In genomic region chr6:72990206-72990605, GRCm38 (mm10) we compare ENCODE assay signal across 17 mouse cellular contexts. TPM values are rescaled to one million over a fixed set of nuclear protein-coding genes. Genes with fewer than 3 reads are reported as not detected.
DNase-seq lines count a peak whose midpoint lies in the region; ATAC-seq and TF ChIP-seq lines count a peak whose summit lies in the region.
"Had no signal": no experiment of that assay in that cellular context is flagged by ENCODE, and none has a peak within 500 bp of the region (broad histone marks: within the 10 kb centered on the region; RNA-seq: fewer than 3 reads in every experiment).

No protein-coding gene starts in this region.

- peak overlapping the region; percentile 71; the same call in 1 of the 2 replicates for H3K27ac ChIP-seq in bone marrow, adult 2 months (ENCODE audit: control insufficient read depth, insufficient read depth, low read depth, low read length, poor library complexity)
- peak overlapping the region; percentile 22; the same call in 1 of the 2 replicates for H3K27ac ChIP-seq in stomach, embryonic 16.5 days (ENCODE audit: low read length)
- no peak overlapping the region for H3K27ac ChIP-seq in intestine, embryonic 16.5 days (ENCODE audit: low read length)
- H3K27ac ChIP-seq in intestine, postnatal 0 days (ENCODE audit: low read depth, low read length) = no peak overlapping the region
- H3K27ac ChIP-seq: heart, embryonic 10.5 days; hindbrain, postnatal 0 days; kidney, embryonic 15.5 days; liver, embryonic 12.5 days; lung, embryonic 15.5 days; stomach, embryonic 15.5 days had no signal

- no peaks in the 10 kb centered on the region for H3K36me3 ChIP-seq in stomach, embryonic 16.5 days (ENCODE audit: control insufficient read depth, insufficient read depth, low read length)
- H3K36me3 ChIP-seq in intestine, embryonic 16.5 days (ENCODE audit: control insufficient read depth, insufficient read depth, low read length) = no peaks in the 10 kb centered on the region
- no peaks in the 10 kb centered on the region for H3K36me3 ChIP-seq in intestine, postnatal 0 days (ENCODE audit: control insufficient read depth, insufficient read depth)
- H3K36me3 ChIP-seq: heart, embryonic 10.5 days; kidney, embryonic 15.5 days; liver, embryonic 12.5 days; lung, embryonic 15.5 days; stomach, embryonic 15.5 days had no signal

- whole genome bisulfite sequencing in bone marrow, adult 2 months = 20% methylated on average over 5 of the region's 5 CpGs
- WGBS in stomach, embryonic 16.5 days = 63% methylated on average over 5 of the region's 5 CpGs
- WGBS in intestine, embryonic 16.5 days = 75% methylated on average over 5 of the region's 5 CpGs
- 69% methylated on average over 5 of the region's 5 CpGs for WGBS in intestine, postnatal 0 days

- H3K4me2 ChIP-seq in stomach, embryonic 16.5 days (ENCODE audit: low read depth, low read length) = no peak overlapping the region
- H3K4me2 ChIP-seq in intestine, embryonic 16.5 days (ENCODE audit: low read depth, low read length) = no peak overlapping the region
- no peak overlapping the region for H3K4me2 ChIP-seq in intestine, postnatal 0 days (replicated peaks; ENCODE audit: low read depth)
- H3K4me2 ChIP-seq: kidney, embryonic 15.5 days; liver, embryonic 12.5 days; lung, embryonic 15.5 days; stomach, embryonic 15.5 days had no signal

- no peak overlapping the region for H3K9ac ChIP-seq in stomach, embryonic 16.5 days (ENCODE audit: low read length)
- no peak overlapping the region for H3K9ac ChIP-seq in intestine, embryonic 16.5 days (ENCODE audit: low read depth, low read length)
- no peak overlapping the region for H3K9ac ChIP-seq in intestine, postnatal 0 days (ENCODE audit: low read depth, low read length)
- H3K9ac ChIP-seq: forebrain, postnatal 0 days; kidney, embryonic 15.5 days; liver, embryonic 12.5 days; lung, embryonic 15.5 days; stomach, embryonic 15.5 days had no signal

- no peak for TF ChIP-seq CTCF in bone marrow, adult 2 months (IDR thresholded peaks at IDR 0.05; ENCODE audit: control insufficient read depth, insufficient read depth, low read length)
- TF ChIP-seq CTCF in intestine, postnatal 0 days (IDR thresholded peaks at IDR 0.05; ENCODE audit: low read depth) = no peak

- peaks cover 6% of the 10 kb centered on the region for H3K4me1 ChIP-seq in bone marrow, adult 2 months (ENCODE audit: control insufficient read depth, insufficient read depth, low read length)
- H3K4me1 ChIP-seq in stomach, embryonic 16.5 days (ENCODE audit: control insufficient read depth, insufficient read depth, low read length) = peaks cover 13% of the 10 kb centered on the region; the same call in 1 of the 2 replicates
- H3K4me1 ChIP-seq in intestine, embryonic 16.5 days (ENCODE audit: control insufficient read depth, insufficient read depth, low read length) = peaks cover 13% of the 10 kb centered on the region; the same call in 1 of the 2 replicates
- peaks cover 7% of the 10 kb centered on the region for H3K4me1 ChIP-seq in intestine, postnatal 0 days (replicated peaks; ENCODE audit: control insufficient read depth, insufficient read depth, low read length)

- no peak for TF ChIP-seq POLR2A in bone marrow, adult 2 months (IDR thresholded peaks at IDR 0.05; ENCODE audit: borderline replicate concordance, control insufficient read depth, low read depth, low read length)

- no peak overlapping the region for H3K4me3 ChIP-seq in bone marrow, adult 2 months (replicated peaks; ENCODE audit: control insufficient read depth, low read depth, low read length)
- no peak overlapping the region for H3K4me3 ChIP-seq in stomach, embryonic 16.5 days (replicated peaks; ENCODE audit: low read length)
- H3K4me3 ChIP-seq in intestine, embryonic 16.5 days (ENCODE audit: low read length) = no peak overlapping the region
- H3K4me3 ChIP-seq in intestine, postnatal 0 days (ENCODE audit: low read depth, low read length) = no peak overlapping the region
- H3K4me3 ChIP-seq: heart, embryonic 10.5 days; kidney, embryonic 15.5 days; liver, embryonic 12.5 days; lung, embryonic 15.5 days; stomach, embryonic 15.5 days had no signal

- no peaks in the 10 kb centered on the region for H3K27me3 ChIP-seq in stomach, embryonic 16.5 days (ENCODE audit: control insufficient read depth, insufficient read depth, low read length)
- no peaks in the 10 kb centered on the region for H3K27me3 ChIP-seq in intestine, embryonic 16.5 days (replicated peaks; ENCODE audit: control insufficient read depth, insufficient read depth, low read length)
- H3K27me3 ChIP-seq in intestine, postnatal 0 days (replicated peaks; ENCODE audit: control insufficient read depth, insufficient read depth, low read length) = no peaks in the 10 kb centered on the region
- H3K27me3 ChIP-seq: kidney, embryonic 15.5 days; liver, embryonic 12.5 days; lung, embryonic 15.5 days; stomach, embryonic 15.5 days had no signal

- no peaks in the 10 kb centered on the region for H3K9me3 ChIP-seq in stomach, embryonic 16.5 days (replicated peaks; ENCODE audit: control insufficient read depth, low read length)
- no peaks in the 10 kb centered on the region for H3K9me3 ChIP-seq in intestine, embryonic 16.5 days (ENCODE audit: control insufficient read depth, low read length)
- H3K9me3 ChIP-seq in intestine, postnatal 0 days (ENCODE audit: control insufficient read depth) = no peaks in the 10 kb centered on the region
- H3K9me3 ChIP-seq: heart, embryonic 10.5 days; kidney, embryonic 15.5 days; liver, embryonic 12.5 days; lung, embryonic 15.5 days; stomach, embryonic 15.5 days had no signal

- DNase-seq in spleen, postnatal 36 days (ENCODE audit: low spot score in 2 of 2) = peak; percentile 68 to 70
- DNase-seq in spleen, postnatal 4 days (ENCODE audit: low spot score in 2 of 2) = no peak
- no peak for DNase-seq in right cerebral cortex, postnatal 10 days (ENCODE audit: low spot score in 2 of 2)
- DNase-seq: cerebellum, postnatal 36 days; forebrain, postnatal 0 days; heart, postnatal 14 days had no signal

- peak; percentile 50 for ATAC-seq in megakaryocyte progenitor cell, adult 5-6 weeks (replicated peaks; ENCODE audit: poor library complexity)
- no peak for ATAC-seq in stomach, embryonic 16.5 days (ENCODE audit: insufficient read depth, low FRiP score)
- no peak for ATAC-seq in intestine, embryonic 16.5 days
- ATAC-seq in intestine, postnatal 0 days = no peak
- ATAC-seq: forebrain, postnatal 0 days; hindbrain, postnatal 0 days; liver, embryonic 12.5 days had no signal

RNA-seq across cellular contexts. Expression of gene Tmsb10, which starts 31.7 kb away (rescaled TPM):
- 247 and 517 TPM in 2 replicates for polyA plus RNA-seq in bone marrow, adult 2 months (2011; ENCODE audit: insufficient read depth, insufficient read length, low replicate concordance, missing spikeins)
- 582 and 635 TPM in 2 replicates for total RNA-seq in megakaryocyte progenitor cell, adult 5-6 weeks (2015)
- total RNA-seq in megakaryocyte progenitor cell, adult 5-6 weeks (2017) = 351 and 372 TPM in 2 replicates
- 1,289 and 1,748 TPM in 2 replicates for polyA plus RNA-seq in stomach, embryonic 16.5 days (2015; fragmentation: Nextera tagmentation; extraction: Ambion mirVana)
- polyA plus RNA-seq in intestine, embryonic 16.5 days (2015; fragmentation: Nextera tagmentation; extraction: Ambion mirVana) = 1,797 and 1,804 TPM in 2 replicates
- polyA plus RNA-seq in intestine, postnatal 0 days (2015; fragmentation: Nextera tagmentation; extraction: Ambion mirVana) = 3,149 and 3,323 TPM in 2 replicates

Comparison
In these comparisons a context has a peak if more than half of its experiments do, and no peak if none do; other contexts are left out.
1. DNase-seq: peak in spleen, postnatal 36 days (2 of 2); none in spleen, postnatal 4 days (0 of 2) and right cerebral cortex, postnatal 10 days (0 of 2).
2. H3K27ac ChIP-seq: peak in bone marrow, adult 2 months (single experiment) and stomach, embryonic 16.5 days (single experiment); none in intestine, embryonic 16.5 days (single experiment) and intestine, postnatal 0 days (single experiment).